Mouse (Mus musculus) MEL (cell line): ENCODE results near the gene Cep162.

Source experiments
- CTCF ChIP-seq, 3 experiments: IDR thresholded peaks in 2 of 3; conservative IDR thresholded peaks in 1 of 3; 2 replicates each; pipeline ENCODE4 v1.5.1; 2011 to 2012; ENCODE audit warnings: low read length in 3 of 3, low read depth in 2 of 3, mild to moderate bottlenecking in 2 of 3, improper control_type of control experiment in 1 of 3, inconsistent platforms in 1 of 3, mixed read lengths in 1 of 3, moderate library complexity in 1 of 3; ENCODE audit not compliant: control insufficient read depth in 1 of 3, insufficient read depth in 1 of 3, poor library complexity in 1 of 3, severe bottlenecking in 1 of 3
- E2F4 ChIP-seq: IDR thresholded peaks from 2 replicates; pipeline ENCODE4 v1.6.1; 2011; ENCODE audit warnings: low read depth, low read length, improper control_type of control experiment, borderline replicate concordance
- POLR2A ChIP-seq, 2 experiments: IDR thresholded peaks; 2 replicates each; pipeline ENCODE4 v1.6.1; 2011 to 2012; ENCODE audit warnings: low read length in 2 of 2, mild to moderate bottlenecking in 2 of 2, control low read depth in 1 of 2, improper control_type of control experiment in 1 of 2, low read depth in 1 of 2, moderate library complexity in 1 of 2; ENCODE audit not compliant: control insufficient read depth in 1 of 2, insufficient read depth in 1 of 2, poor library complexity in 1 of 2
- TCF12 ChIP-seq: IDR thresholded peaks from 2 replicates; pipeline ENCODE4 v1.6.1; 2014; ENCODE audit warnings: low read depth, mild to moderate bottlenecking, inconsistent platforms, low read length, improper control_type of control experiment, moderate library complexity
- USF1 ChIP-seq: IDR thresholded peaks from 2 replicates; pipeline ENCODE4 v1.6.1; 2014; ENCODE audit warnings: low read depth, mild to moderate bottlenecking, inconsistent platforms, low read length, improper control_type of control experiment, moderate library complexity
- USF2 ChIP-seq, 2 experiments: IDR thresholded peaks; 2 replicates each; pipeline ENCODE4 v1.6.1; 2011 to 2012; ENCODE audit warnings: improper control_type of control experiment in 2 of 2, low read length in 2 of 2, borderline replicate concordance in 1 of 2, inconsistent platforms in 1 of 2, low read depth in 1 of 2, mild to moderate bottlenecking in 1 of 2; ENCODE audit not compliant: insufficient read depth in 1 of 2
- ZKSCAN1 ChIP-seq: IDR thresholded peaks from 2 replicates; pipeline ENCODE4 v1.6.1; 2012; ENCODE audit warnings: low read depth, mild to moderate bottlenecking, inconsistent platforms, low read length, improper control_type of control experiment, moderate library complexity

GRCm38 (mm10) chr9:87210830-87211339, 44.5 kb downstream of the Cep162 start:
- TF ChIP-seq POLR2A (IDR thresholded peaks at IDR 0.05; ENCODE audit: control insufficient read depth in 1 of 2, insufficient read depth in 1 of 2, low read depth in 1 of 2, low read length in 2 of 2, poor library complexity in 1 of 2), result no peak
- TF ChIP-seq ZKSCAN1, result no peak
- no peak for TF ChIP-seq CTCF (IDR thresholded peaks at IDR 0.05 in 2 of 3, conservative IDR thresholded peaks at IDR 0.05 in 1 of 3; ENCODE audit: control insufficient read depth in 1 of 3, insufficient read depth in 1 of 3, low read depth in 2 of 3, low read length in 3 of 3, poor library complexity in 1 of 3, severe bottlenecking in 1 of 3)
- TF ChIP-seq USF1, result no peak
- no peak for TF ChIP-seq E2F4
- TF ChIP-seq USF2 (IDR thresholded peaks at IDR 0.05; ENCODE audit: borderline replicate concordance in 1 of 2, insufficient read depth in 1 of 2, low read depth in 1 of 2, low read length in 2 of 2), result no peak
- no peak for TF ChIP-seq TCF12
